Mouse (Mus musculus) lung, postnatal 4 days (tissue): ENCODE data around the gene Rbbp6.
A peak's percentile ranks its signal among the peaks of the same experiment; 100 is the strongest.

Experiments used
- DNase-seq, 2 experiments: peaks; one replicate each; pipeline ENCODE4 v3.0.0; 2021

The Rbbp6 gene

DNA sequence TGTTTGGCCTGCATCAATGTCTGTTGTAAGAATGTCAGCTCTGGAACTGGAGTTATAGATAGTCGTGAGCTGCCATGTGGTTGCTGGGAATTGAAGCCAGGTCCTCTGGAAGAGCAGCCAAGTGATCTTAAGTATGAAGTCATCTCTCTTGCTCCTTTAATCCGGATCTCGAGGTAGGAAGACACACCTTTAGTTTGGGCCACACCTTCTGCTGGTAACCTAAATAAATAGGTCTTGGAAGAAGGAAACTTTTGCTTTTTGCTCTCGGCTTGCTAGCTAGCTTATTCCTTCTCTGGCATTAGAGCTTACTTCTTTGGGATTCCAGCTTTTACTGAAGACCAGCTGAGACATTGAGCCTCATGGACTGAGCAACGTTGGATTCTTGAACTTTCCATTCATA is at the start of gene Rbbp6:
TSS of gene Rbbp6 (plus strand) at position 301 of the 400 bp plus-strand sequence.
- DNase-seq: no peak

DNA sequence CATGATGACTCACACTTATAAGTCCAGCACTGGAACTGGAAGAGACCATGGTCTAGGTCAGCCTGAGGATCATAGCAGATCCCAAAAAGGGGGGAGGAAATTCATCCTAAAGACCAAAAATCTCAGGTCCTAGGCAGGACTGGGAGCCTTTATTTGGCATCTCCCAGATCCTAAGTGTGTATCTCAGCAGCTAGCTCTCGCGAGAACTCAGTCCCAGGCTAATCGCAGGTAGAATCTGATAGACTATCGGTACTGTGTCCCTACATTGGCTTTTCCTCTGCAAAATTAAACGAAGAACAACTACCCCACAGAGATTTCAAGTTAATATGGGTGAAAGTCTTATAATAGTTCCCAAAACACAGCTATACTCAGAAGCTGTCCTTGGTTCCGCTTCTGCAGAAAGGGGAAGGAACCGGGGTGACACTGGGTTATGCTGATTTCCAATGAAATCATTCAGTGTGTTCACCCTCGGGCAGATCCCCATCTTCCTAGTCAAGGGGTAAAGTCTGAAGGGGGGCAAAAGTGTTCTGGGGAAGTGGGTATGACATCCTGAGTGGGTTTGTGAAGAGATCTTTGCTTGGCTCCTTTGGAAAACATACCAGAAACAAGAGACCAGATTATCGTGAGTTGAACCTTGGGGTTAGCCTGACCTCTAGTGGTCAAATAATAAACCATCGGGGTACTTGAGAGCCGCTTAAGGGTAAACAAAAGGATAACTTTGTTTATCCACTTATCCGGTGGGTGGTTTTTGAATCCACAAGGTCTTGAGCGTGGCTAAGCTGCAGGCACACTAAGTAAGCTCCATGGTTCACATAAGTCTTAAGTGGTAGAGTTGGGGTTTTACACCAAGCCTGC is 45.5 kb upstream of the Rbbp6 start:
- DNase-seq: peak in 1 of 2 experiments; percentile 61

DNA sequence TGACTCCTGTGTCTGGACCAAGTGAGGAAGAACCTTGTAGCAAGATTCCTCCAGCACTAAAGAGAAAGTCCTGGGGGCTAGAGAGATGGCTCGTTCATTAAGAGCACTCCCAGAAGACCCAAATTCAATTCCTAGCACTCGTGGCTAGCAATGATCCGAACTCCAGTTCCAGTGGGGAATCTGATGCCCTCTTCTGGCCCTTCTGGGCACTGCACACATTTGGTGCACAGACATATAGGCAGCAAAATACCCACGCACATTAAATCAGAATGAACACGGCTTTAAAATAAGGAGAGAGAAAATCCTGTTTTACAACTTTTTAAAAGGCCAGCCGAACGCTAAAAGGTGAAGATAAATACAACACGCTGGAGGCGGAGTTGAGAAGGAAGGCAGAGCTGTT is 43.9 kb upstream of the Rbbp6 start:
- DNase-seq: no peak

DNA sequence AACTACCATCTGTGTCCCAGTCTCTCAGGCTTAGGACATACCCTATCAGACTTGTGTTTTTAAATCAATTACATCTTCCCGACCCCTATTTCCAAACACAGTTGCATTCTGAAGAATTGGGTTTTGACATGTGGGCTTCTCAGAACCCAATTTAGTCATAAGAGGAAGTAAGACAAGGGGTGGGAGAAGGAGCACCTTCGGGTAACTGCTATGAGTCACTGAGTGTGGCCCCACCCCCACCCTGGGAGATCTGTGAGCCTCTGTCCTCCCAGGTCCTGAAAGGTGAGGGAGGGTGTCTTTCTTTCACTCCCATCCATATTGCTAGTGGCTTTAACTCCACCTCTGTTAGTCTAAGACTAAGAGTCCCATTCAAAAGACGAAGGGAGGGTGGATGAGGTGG is 41.2 kb upstream of the Rbbp6 start:
- no peak for DNase-seq

DNA sequence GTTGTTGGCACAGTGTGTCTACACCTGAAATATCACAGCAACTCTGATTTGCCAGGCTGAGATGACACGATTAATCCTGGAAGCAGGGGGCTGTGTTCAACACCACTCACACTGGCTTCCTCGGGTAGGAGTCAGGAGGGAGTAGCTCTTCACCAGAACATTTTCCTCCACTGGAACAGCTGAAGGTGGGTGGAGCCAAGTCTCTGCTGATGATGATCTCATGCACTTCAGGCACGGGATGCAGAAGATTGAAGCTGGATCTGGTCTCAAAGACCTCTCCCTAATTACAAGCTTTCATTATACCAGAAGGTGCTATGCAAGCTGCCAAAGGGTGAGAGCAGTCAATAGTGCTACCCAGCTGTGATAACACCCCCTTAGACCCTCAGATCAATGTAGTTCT is 35.0 kb upstream of the Rbbp6 start:
- DNase-seq: peak in 1 of 2 experiments; percentile 33

DNA sequence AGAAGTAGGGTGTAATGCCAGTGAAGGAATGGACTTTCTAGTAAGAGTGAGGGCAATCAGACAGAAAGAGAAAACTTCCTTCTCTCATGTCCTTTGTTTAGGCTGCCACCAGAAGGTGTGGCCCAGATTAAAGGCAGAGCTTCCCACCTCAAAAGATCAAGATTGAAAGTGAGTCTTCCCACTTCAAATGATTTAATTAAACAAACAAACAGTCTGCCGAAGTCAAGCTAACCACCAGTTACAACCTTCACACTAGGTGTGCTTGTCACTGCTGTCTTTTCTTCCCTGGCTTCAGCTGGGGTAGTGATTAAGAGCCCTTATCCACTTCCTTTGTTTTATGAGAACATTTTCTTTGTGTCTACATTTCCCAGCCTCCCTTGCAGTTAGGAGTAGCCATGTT is 33.3 kb upstream of the Rbbp6 start:
- no peak for DNase-seq

DNA sequence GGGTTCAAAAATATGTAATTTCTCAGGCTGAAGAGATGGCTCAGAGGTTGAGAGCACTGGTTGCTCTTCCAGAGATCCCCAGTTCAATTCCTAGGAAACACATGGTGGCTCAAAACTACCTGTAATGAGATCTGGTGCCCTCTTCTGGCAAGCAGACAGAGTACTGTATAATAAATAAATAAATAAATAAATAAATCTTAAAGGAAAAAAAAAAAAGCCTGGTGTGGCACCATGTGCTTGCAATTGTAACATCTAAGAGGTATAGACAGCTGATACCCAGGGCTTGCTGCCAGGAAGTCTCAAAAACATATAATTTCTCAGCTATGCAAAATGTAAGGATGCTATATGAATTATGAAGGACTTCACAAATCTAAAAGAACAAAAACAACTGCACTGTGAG is 28.9 kb upstream of the Rbbp6 start:
- no peak for DNase-seq

DNA sequence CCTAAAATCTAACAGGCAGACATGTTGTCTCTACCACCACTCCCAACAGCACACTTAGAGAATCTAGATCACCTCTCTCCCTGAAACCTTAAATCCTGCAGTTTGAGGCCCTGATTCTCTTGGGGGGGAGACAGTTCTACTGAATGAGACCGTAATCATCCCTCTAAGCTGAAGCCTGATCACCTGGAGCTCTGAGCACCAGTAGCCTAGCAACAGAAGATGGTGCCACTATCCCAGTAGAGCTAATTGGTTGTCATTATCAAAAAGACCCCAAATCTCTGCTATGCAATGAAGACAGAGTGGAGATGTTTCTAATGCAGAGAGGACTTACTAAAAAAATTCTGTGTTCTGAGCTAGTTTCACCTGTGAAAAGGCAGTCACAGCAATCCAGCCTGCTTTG is 27.3 kb upstream of the Rbbp6 start:
- DNase-seq: no peak

DNA sequence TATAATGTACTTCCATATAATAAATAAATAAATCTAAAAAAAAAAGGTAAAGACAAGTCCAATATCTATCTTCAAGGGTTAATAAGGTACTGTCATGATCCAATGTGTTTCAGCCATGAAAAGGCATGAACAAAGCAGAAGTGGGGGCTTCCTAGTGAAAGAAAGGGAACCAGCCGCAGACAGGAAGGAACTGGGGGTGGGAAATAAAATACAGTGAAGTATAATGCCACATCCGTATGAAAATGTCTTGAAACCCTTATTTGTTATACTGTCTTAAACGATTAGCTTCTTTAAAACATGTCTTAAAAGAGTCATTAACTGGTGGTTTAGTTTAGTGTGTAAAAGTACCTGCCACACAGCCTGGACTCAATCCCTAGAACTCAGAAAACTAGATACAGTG is 26.3 kb upstream of the Rbbp6 start:
- no peak for DNase-seq

DNA sequence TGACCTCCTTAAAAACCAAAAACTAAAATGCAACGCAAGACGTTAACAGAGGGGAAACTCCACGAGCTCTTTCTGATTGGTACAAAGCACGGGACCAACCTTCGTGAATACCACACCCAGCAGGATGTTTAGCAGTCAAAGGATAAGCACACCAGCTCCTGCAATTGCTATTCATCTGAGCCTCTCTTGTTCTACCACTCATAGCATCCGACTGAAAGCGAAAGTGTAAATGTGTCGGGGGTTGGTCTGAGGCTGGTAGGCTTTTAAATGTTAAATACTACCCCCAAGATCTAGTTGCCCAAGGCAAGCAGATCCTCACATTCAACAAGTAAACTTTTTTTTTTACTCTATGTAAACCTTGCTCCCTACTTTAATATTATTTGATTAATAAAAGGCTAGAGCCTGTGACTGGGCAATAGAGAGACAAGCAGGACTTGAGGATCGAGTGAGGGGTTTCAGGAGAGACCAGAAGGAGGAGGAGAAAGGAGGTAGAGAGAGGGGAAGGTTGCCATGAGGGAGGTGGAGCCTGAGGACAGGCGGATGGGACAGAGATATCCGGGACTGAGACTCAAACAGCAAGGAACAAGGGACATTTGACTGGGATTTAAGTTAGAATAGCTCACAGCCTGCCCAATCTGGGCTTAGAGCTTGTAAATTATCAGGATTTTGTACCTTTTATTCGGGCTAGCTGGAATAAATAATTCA is 25.0 kb upstream of the Rbbp6 start:
- no peak for DNase-seq

DNA sequence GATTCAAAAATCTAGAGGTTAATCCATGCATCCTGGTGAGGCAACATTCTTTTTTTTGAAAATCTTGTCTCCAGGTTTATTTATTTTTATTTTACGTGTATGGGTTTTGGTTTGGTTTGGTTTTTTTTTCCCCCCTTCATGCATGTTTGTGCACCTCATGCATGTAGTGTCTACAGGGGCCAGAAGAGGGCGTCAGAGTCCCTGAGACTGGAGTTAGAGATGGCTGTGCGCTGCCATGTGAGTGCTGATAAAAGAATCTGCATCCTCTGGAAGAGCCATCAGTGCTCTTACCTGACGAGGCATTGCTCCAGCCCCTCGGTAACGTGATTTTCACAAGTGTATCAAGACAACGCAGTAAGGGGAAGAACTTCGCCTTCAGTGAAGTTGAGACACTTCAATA is 23.4 kb upstream of the Rbbp6 start:
- no peak for DNase-seq

DNA sequence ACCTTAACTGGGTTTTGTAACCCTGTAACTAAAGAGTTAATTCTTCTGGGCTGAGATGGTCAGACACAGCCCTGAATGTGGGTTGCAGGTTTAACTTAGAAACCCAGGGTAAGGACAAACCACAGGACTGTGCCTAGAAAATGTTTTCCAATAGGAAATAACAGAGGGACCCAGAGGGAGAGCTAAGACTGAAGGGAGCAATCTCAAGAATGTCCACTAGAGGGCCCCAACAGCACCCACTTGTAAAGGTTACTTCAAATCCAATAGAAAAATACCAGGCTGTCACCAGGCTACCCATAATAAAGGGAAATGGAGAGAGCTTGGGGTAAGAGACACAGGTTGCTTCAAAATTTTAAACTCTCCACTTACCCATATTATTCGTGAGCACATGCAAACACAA is 20.3 kb upstream of the Rbbp6 start:
- peak; percentile 43 to 84 for DNase-seq

DNA sequence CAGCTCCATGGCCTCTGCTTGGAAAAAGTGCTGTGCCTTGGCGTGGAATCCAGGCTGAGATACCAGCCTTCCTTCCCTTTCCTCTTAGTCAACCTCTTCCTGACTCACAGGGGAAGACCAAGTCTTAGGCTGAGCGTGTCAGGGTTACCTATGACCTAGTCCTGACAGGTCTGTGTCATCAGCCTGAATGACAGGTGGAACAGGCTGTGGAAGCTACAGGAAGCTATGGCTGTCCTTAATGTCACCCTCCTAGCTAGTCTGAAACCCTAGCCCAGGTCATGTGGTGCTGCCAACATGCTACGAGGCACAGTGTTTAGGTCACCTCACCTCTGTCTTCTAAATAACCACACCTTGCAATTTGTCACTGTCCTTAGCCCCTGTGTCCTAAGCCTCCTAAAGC is 16.2 kb upstream of the Rbbp6 start:
- no peak for DNase-seq

DNA sequence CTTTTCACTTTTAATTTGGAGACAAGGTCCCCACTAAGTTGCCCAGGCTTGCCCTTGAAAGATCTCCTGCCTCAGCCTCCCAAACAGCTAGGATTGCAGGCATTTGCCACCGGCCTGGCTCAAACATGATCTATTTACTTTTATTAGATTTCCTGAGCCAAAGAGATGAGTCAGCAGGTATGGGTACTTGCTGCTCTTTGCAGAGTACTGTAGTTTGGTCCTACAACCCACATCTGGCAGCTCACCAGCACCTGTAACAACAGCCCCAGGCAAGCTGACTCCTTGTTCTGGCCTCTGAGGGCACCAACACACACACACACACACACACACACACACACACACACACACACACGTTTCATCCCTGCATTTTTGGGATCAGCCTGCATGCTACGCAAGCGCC is 14.0 kb upstream of the Rbbp6 start:
- DNase-seq: no peak

DNA sequence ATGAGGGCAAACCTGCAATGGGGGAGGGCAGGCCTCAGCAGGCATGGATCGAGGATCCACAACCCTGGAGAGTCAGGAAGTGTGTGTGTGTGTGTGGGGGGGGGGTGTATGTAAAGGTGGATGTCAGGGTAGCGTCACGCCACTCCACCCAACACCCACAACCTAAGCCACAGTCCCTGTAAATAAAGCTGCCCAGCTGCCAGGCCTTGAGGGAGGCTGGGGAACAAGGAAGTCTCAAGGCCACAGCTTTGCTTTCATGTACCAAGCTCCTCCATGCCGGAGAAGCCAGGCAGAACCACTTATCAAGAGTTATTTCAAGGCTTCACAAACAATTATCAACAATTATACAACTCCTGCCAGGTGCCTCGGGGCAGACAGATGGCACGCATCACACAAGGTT is 13.4 kb upstream of the Rbbp6 start:
- DNase-seq: no peak

DNA sequence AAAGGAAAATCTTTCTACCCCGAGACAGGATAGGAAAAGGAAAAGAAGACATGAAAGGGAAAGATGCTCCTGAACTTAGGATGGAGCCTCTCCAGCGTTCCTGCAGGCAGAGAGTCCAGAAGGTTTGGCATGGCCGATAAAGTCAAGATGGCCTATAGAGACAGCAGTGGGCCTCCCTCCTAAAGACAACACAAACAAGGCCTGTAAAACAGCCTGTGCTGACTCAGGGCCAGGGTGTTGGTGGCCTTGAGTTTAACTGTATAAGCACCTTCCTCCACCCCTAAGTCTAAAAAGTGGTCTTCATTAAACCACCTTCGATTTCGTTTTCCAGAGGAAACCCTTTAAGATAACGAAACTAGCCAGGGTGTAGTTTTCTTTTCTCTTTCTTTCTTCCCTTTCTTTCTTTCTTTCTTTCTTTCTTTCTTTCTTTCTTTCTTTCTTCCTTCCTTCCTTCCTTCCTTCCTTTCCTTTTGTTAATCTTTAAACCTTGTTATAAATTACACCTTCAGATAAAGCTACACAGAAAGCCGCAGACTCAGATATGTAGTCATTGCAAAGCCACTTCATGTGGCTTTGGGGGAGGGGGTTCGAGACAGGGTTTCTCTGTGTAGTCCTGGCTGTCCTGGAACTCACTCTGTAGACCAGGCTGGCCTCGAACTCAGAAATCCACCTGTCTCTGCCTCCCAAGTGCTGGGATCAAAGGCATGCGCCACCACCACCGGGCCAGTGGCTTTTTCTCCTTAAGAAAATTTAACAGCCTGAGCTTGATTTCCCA is 10.8 kb upstream of the Rbbp6 start:
- DNase-seq: no peak

DNA sequence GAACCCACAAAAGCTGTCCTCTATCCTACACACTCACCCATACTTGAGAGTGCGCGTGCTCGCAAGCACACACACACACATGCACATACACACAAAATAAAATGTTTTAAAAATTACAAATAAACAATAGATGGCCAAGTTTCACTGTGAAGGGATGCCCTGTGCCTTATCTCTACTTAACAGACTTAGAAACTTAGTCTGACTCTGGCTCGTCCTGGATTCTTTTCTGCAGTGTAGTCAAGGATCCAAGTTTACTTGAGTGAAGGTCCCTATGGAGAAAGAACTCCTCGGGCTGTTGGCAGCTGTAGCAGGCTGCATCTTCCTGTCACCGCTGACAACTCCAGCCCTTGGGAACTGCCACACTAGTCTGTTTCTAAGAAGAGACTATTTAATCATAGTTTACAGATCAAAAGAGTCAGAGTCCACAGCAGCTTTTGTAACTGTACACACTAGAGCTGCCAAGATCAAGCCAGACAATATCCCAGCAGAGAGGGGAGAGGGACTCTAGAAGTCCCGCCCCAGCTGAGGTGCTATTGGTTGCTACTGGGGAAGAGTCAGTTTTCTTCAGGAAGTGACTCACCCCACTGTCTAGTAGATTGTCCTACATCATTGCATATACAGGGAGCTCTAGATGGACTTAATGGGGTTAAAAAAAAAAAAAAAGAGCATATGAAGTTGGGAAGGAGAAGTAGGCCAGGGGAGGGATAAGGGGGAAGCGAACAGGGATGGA is 10.1 kb upstream of the Rbbp6 start:
- peak; percentile 68 to 78 for DNase-seq

DNA sequence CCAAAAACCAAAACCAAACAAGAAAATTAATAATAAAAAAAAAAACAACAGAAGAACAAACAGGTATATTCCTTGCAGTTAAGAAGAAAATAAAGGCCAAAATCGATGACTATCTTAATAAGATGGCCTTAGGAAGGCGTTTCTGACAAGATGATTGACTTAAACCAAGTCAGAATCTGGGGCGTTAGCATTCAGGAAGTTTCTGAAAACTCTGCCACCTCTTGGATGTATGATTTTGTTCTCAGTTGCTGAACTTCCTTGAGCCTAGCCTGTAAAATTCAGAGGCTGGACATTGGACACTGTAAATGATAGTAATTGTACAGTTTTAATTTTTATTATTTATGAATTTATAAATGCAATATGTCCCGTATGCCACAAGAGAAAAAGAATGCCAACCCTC is 3.3 kb downstream of the Rbbp6 start:
- no peak for DNase-seq

DNA sequence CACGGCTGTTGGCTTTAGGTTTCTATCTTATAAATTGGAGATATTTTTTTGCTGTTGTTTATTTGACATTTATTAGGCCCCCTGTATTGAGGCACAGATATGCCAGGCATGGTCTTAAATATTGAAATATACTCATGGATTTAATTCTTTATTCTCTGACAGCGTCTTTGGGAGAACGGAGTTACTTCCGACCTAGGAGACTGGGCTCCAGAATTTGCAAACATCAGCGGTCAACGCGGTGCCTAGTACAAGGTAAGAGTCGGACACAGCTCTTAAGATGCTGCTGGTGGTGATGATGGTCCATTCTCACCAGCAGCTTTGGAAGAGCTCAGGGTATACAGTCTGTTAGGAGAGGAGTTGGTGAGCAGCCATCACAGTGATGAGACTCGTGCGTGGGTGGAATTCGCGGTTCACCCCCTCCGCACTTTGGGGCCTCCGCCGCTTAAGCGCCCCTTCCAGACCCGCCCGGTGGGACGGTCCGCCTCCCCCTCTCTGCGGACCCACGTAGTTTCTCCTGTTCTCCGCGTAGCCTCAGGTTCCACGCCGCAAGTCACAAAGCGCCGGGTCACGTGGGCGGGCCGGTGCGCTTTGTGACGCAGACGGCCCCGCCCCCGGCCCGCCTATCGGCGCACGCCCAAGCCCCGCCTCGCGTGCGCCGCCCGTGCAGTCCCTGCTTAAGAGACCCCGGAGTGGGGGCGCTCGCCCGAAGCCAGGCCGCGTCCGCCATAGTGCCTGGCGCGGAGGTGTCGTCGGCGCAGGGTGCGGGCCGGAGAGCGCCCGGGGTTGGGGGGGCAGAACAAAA is 3.9 kb downstream of the Rbbp6 start:
- DNase-seq: peak; percentile 96

DNA sequence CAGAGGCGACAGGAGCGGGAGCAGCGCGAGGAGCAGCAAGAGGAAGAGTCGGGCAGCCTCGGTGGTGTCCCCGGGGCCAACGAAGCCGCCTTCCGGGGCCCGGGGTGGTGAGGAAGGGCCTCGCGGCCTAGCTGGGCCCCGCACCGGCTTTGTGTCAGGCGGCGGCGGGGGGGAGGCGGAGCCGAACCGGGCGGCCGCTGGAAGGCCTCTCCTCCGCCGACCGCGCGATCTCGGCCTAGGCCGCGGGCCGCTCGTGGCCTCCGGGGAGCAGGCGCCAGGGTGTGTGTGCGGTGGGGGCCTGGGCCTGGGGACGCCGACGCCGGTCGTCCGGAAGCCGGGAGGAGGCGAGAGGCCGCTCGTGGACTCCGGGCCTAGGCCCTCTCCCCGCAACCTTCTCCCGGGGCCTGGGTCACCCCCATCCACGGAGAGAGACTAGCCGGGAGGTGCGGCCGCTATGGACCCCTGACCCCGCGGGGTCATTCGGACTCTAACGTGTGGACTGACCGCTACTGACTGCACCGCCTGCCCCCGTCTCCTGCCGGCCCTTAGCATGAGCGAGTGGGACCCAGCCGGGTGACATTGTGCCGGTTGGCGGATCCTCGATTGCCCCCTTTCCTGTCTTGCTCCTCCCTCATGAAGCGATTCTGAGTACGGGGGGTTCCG is 4.8 kb downstream of the Rbbp6 start:
- peak; percentile 75 to 79 for DNase-seq

DNA sequence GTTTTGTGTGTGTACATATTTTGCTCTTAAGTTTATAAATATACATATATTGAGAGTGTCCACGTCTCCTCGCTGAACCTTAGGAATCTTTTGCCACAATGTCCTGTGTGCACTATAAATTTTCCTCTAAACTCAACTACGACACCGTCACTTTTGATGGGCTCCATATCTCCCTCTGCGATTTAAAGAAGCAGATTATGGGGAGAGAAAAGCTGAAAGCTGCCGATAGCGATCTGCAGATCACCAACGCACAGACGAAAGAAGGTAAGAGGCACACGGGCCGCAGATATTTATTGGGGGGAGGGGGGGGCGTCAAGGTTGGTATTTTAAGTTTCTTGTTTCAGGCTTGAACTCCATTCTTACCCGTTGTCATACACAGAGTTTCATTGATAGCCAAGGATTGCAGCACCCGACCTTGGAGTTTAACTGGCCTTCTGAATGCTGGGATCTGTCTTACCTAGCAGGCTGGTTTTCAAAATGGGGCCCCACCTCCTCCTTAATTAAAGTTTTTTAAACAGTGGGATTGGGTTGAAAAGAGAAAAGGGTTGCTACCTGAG is 5.5 kb downstream of the Rbbp6 start:
- DNase-seq: no peak
